Mouse (Mus musculus) midbrain, embryonic 11.5 days (tissue): ENCODE results near the gene Tlk1. TPM values are rescaled to one million over a fixed set of nuclear protein-coding genes. Genes with fewer than 3 reads are reported as not detected.

Experiments used
- ATAC-seq: fragments of 200-750 bp; cut with Nextera tagmentation; 2 replicates; pipeline ENCODE4 v1.8.0; 2017; ENCODE audit warnings: moderate TSS enrichment, moderate library complexity; ENCODE audit not compliant: low FRiP score
- DNase-seq: peaks from one replicate; pipeline ENCODE4 v3.0.0; 2015; ENCODE audit warnings: low spot score; ENCODE audit errors: missing footprints
- H3K27ac ChIP-seq: fragments of 300-500 bp; sonication (generic); 2 replicates; pipeline ENCODE4 v1.5.1; 2014; ENCODE audit warnings: low read depth, low read length
- H3K27me3 ChIP-seq: fragments of 300-500 bp; sonication (generic); 2 replicates; pipeline ENCODE4 v1.6.1; 2014; ENCODE audit warnings: mild to moderate bottlenecking, low read length, moderate library complexity, mixed read lengths; ENCODE audit not compliant: control insufficient read depth, insufficient read depth
- H3K36me3 ChIP-seq: fragments of 300-500 bp; sonication (generic); 2 replicates; pipeline ENCODE4 v1.6.1; 2014; ENCODE audit warnings: mild to moderate bottlenecking, low read length, moderate library complexity, mixed read lengths; ENCODE audit not compliant: control insufficient read depth, insufficient read depth
- H3K4me1 ChIP-seq: fragments of 300-500 bp; sonication (generic); 2 replicates; pipeline ENCODE4 v1.6.1; 2014; ENCODE audit warnings: low read length; ENCODE audit not compliant: control insufficient read depth, insufficient read depth
- H3K4me2 ChIP-seq: fragments of 300-500 bp; sonication (generic); 2 replicates; pipeline ENCODE4 v1.6.1; 2014; ENCODE audit warnings: mild to moderate bottlenecking, moderate library complexity
- H3K4me3 ChIP-seq: fragments of 300-500 bp; sonication (generic); 2 replicates; pipeline ENCODE4 v1.5.1; 2014; ENCODE audit warnings: low read depth, low read length
- H3K9ac ChIP-seq: fragments of 300-500 bp; sonication (generic); 2 replicates; pipeline ENCODE4 v1.6.1; 2014; ENCODE audit warnings: low read length
- H3K9me3 ChIP-seq: fragments of 300-500 bp; sonication (generic); 2 replicates; pipeline ENCODE4 v1.6.1; 2016; ENCODE audit warnings: low read length; ENCODE audit not compliant: control insufficient read depth
- WGBS: fragments of 180-500 bp; shearing (Covaris S2); extraction: QIAGEN DNeasy Blood & Tissue Kit; methylation state at CpG from one replicate; pipeline ENCODE4 v1.1.7; 2014; 5-methylcytosine and 5-hydroxymethylcytosine counted together
- polyA plus RNA-seq: library from polyadenylated mRNA; unstranded; fragments of >200 nt; fragmentation: Nextera tagmentation; extraction: Ambion mirVana; gene quantifications from 2 replicates; pipeline ENCODE4 v1.2.1, GENCODE M21; 2014

Gene Tlk1
- polyA plus RNA-seq, 1 experiment from 2014 or later = 45.2 TPM

- no peak for DNase-seq
- H3K27me3 ChIP-seq = no peaks in the 10 kb centered on the region
- H3K9me3 ChIP-seq = no peaks in the 10 kb centered on the region
- no peaks in the 10 kb centered on the region for H3K4me1 ChIP-seq
- H3K9ac ChIP-seq = no peak overlapping the region
- 78% methylated on average over 5 of the region's 5 CpGs for WGBS
- no peak overlapping the region for H3K4me3 ChIP-seq
- H3K36me3 ChIP-seq = peaks cover 9% of the 10 kb centered on the region
- no peak overlapping the region for H3K27ac ChIP-seq
- H3K4me2 ChIP-seq = no peak overlapping the region
- no peak for ATAC-seq
Measured at GRCm38 (mm10) chr2:70741901-70742300, 83.6 kb downstream of the Tlk1 start.

- H3K9ac ChIP-seq = no peak overlapping the region
- H3K4me3 ChIP-seq = no peak overlapping the region
- H3K36me3 ChIP-seq = peaks cover 4% of the 10 kb centered on the region
- H3K27me3 ChIP-seq = no peaks in the 10 kb centered on the region
- no peaks in the 10 kb centered on the region for H3K4me1 ChIP-seq
- no peak for ATAC-seq
- 92% methylated on average over 5 of the region's 5 CpGs for WGBS
- no peak overlapping the region for H3K27ac ChIP-seq
- no peak for DNase-seq
- H3K4me2 ChIP-seq = no peak overlapping the region
- H3K9me3 ChIP-seq = no peaks in the 10 kb centered on the region
Measured at GRCm38 (mm10) chr2:70736008-70736407, 89.5 kb downstream of the Tlk1 start.

- no peak overlapping the region for H3K27ac ChIP-seq
- no peaks in the 10 kb centered on the region for H3K9me3 ChIP-seq
- no peak overlapping the region for H3K4me2 ChIP-seq
- no peaks in the 10 kb centered on the region for H3K4me1 ChIP-seq
- no peak for ATAC-seq
- H3K36me3 ChIP-seq = peaks cover 4% of the 10 kb centered on the region
- H3K9ac ChIP-seq = no peak overlapping the region
- DNase-seq = no peak
- WGBS = 84% methylated on average over 4 of the region's 4 CpGs
- no peak overlapping the region for H3K4me3 ChIP-seq
- no peaks in the 10 kb centered on the region for H3K27me3 ChIP-seq
Measured at GRCm38 (mm10) chr2:70735534-70735933, 90.0 kb downstream of the Tlk1 start.

GRCm38 (mm10) chr2:70727089-70727488, 98.4 kb downstream of the Tlk1 start:
- Histone ChIP-seq H3K4me1 (no peaks in the 10 kb centered on the region), H3K4me2 (no peak overlapping the region), H3K9ac (no peak overlapping the region), H3K4me3 (no peak overlapping the region), H3K27ac (no peak overlapping the region), H3K9me3 (no peaks in the 10 kb centered on the region), H3K27me3 (no peaks in the 10 kb centered on the region), H3K36me3 (peaks cover 4% of the 10 kb centered on the region; the same call in 1 of the 2 replicates)
- DNase-seq = no peak
- ATAC-seq = no peak
- 94% methylated on average over 2 of the region's 2 CpGs for WGBS

GRCm38 (mm10) chr2:70723610-70724243, 101.8 kb downstream of the Tlk1 start:
- DNase-seq (no peak), ATAC-seq (no peak)
- H3K27me3 ChIP-seq = no peaks in the 10 kb centered on the region
- H3K27ac ChIP-seq = no peak overlapping the region
- no peak overlapping the region for H3K4me3 ChIP-seq
- H3K36me3 ChIP-seq = peaks cover 11% of the 10 kb centered on the region; the same call in 1 of the 2 replicates
- 92% methylated on average over 9 of the region's 9 CpGs for WGBS
- no peaks in the 10 kb centered on the region for H3K9me3 ChIP-seq
- H3K4me2 ChIP-seq = no peak overlapping the region
- H3K4me1 ChIP-seq = no peaks in the 10 kb centered on the region
- no peak overlapping the region for H3K9ac ChIP-seq

GRCm38 (mm10) chr2:70710878-70711277, 114.7 kb downstream of the Tlk1 start:
- H3K4me3 ChIP-seq = no peak overlapping the region
- ATAC-seq = no peak
- H3K36me3 ChIP-seq = peaks cover 17% of the 10 kb centered on the region

GRCm38 (mm10) chr2:70710236-70710635, 115.3 kb downstream of the Tlk1 start:
- ATAC-seq (no peak), DNase-seq (no peak)
- peaks cover 17% of the 10 kb centered on the region for H3K36me3 ChIP-seq
- 93% methylated on average over 7 of the region's 7 CpGs for WGBS
- no peak overlapping the region for H3K27ac ChIP-seq
- H3K4me1 ChIP-seq = no peaks in the 10 kb centered on the region
- H3K4me2 ChIP-seq = no peak overlapping the region
- no peaks in the 10 kb centered on the region for H3K9me3 ChIP-seq
- H3K4me3 ChIP-seq = no peak overlapping the region
- H3K27me3 ChIP-seq = no peaks in the 10 kb centered on the region
- H3K9ac ChIP-seq = no peak overlapping the region

More at GRCm38 (mm10) chr2:70710878-70711277, 114.7 kb downstream of the Tlk1 start:
- no peaks in the 10 kb centered on the region for H3K27me3 ChIP-seq
- H3K9me3 ChIP-seq = no peaks in the 10 kb centered on the region
- no peak overlapping the region for H3K27ac ChIP-seq
- no peaks in the 10 kb centered on the region for H3K4me1 ChIP-seq
- no peak overlapping the region for H3K9ac ChIP-seq
- H3K4me2 ChIP-seq = no peak overlapping the region
- no peak for DNase-seq
- WGBS = 93% methylated on average over 4 of the region's 4 CpGs

GRCm38 (mm10) chr2:70708986-70709730, 116.4 kb downstream of the Tlk1 start:
- no peak overlapping the region for H3K4me2 ChIP-seq
- H3K27ac ChIP-seq = no peak overlapping the region
- H3K9ac ChIP-seq = no peak overlapping the region
- H3K4me1 ChIP-seq = peaks cover 3% of the 10 kb centered on the region
- no peaks in the 10 kb centered on the region for H3K9me3 ChIP-seq
- WGBS = 80% methylated on average over 13 of the region's 13 CpGs
- H3K4me3 ChIP-seq = no peak overlapping the region
- DNase-seq (no peak), ATAC-seq (no peak)
- H3K27me3 ChIP-seq = no peaks in the 10 kb centered on the region; the same call in 1 of the 2 replicates
- H3K36me3 ChIP-seq = peaks cover 17% of the 10 kb centered on the region

GRCm38 (mm10) chr2:70702403-70702802, 123.1 kb downstream of the Tlk1 start:
- ATAC-seq (no peak), DNase-seq (no peak)
- Histone ChIP-seq H3K9me3 (no peaks in the 10 kb centered on the region), H3K4me1 (peaks cover 3% of the 10 kb centered on the region), H3K9ac (no peak overlapping the region), H3K27me3 (no peaks in the 10 kb centered on the region; the same call in 1 of the 2 replicates), H3K27ac (no peak overlapping the region), H3K4me2 (no peak overlapping the region), H3K4me3 (no peak overlapping the region), H3K36me3 (no peaks in the 10 kb centered on the region)
- 49% methylated on average over 5 of the region's 5 CpGs for WGBS
